Mouse (Mus musculus) adrenal gland, adult 10 weeks (tissue): ENCODE data around the gene Sval1. TPM values are rescaled to one million over a fixed set of nuclear protein-coding genes. Genes with fewer than 3 reads are reported as not detected.

Experiments used
- polyA plus RNA-seq: library from polyadenylated mRNA; stranded (reverse); fragments of 350-450 nt; fragmentation: Illumina TruSeq; extraction: RNeasy Lipid Tissue Mini Kit (QIAGEN cat#74804); gene quantifications from one replicate; pipeline ENCODE4 v1.2.3, GENCODE M21; 2014; ENCODE audit warnings: low read depth, low replicate concordance

Sval1 gene
- not detected for polyA plus RNA-seq

GRCm38 (mm10) chr6:41951330-41951729, at the start of gene Sval1:
Sval1 (plus strand) TSS chr6:41951630.

GRCm38 (mm10) chr6:41967840-41968239, 16.4 kb downstream of the Sval1 start, which contains the start of gene Sval3:
Sval3 (plus strand) TSS chr6:41968140.

Other genes with a start within 250 kb of the Sval1 start
- gene Kel, start 247.3 kb upstream of the Sval1 start, polyA plus RNA-seq: not detected
- not detected for gene Olfr459, start 176.5 kb upstream of the Sval1 start, polyA plus RNA-seq
- not detected for gene Pip, start 104.1 kb upstream of the Sval1 start, polyA plus RNA-seq
- gene Sval2, start 98.6 kb upstream of the Sval1 start, polyA plus RNA-seq: not detected
- not detected for gene Sval3, start 16.5 kb downstream of the Sval1 start, polyA plus RNA-seq
- not detected for gene Sva, start 86.8 kb downstream of the Sval1 start, polyA plus RNA-seq
- gene Tas2r139, start 189.3 kb downstream of the Sval1 start, polyA plus RNA-seq: not detected